Mouse (Mus musculus) hindbrain, postnatal 0 days (tissue): ENCODE data around the gene Dvl3. TPM values are rescaled to one million over a fixed set of nuclear protein-coding genes. Genes with fewer than 3 reads are reported as not detected.

Experiments
- ATAC-seq: fragments of 200-750 bp; cut with Nextera tagmentation; 2 replicates; pipeline ENCODE4 v1.8.0; 2017; ENCODE audit warnings: mild to moderate bottlenecking, moderate TSS enrichment, moderate library complexity
- DNase-seq: peaks from one replicate; pipeline ENCODE4 v3.0.0-alpha.2; 2015; ENCODE audit warnings: low spot score
- H3K27ac ChIP-seq: fragments of 300-500 bp; sonication (generic); 2 replicates; pipeline ENCODE4 v1.5.1; 2014; ENCODE audit warnings: mild to moderate bottlenecking
- H3K27me3 ChIP-seq: fragments of 300-500 bp; sonication (generic); 2 replicates; pipeline ENCODE4 v1.6.1; 2014; ENCODE audit warnings: low read length, mixed read lengths; ENCODE audit not compliant: insufficient read depth
- H3K36me3 ChIP-seq: fragments of 300-500 bp; sonication (generic); 2 replicates; pipeline ENCODE4 v1.6.1; 2014; ENCODE audit warnings: low read length, mixed read lengths; ENCODE audit not compliant: insufficient read depth
- H3K4me1 ChIP-seq: fragments of 300-500 bp; sonication (generic); 2 replicates; pipeline ENCODE4 v1.6.1; 2014; ENCODE audit warnings: antibody characterized with exemption, low read length, mixed read lengths; ENCODE audit not compliant: insufficient read depth
- H3K4me2 ChIP-seq: fragments of 300-500 bp; sonication (generic); 2 replicates; pipeline ENCODE4 v1.6.1; 2014; ENCODE audit warnings: low read depth, mild to moderate bottlenecking, low read length, moderate library complexity, mixed read lengths
- H3K4me3 ChIP-seq: fragments of 300-500 bp; sonication (generic); 2 replicates; pipeline ENCODE4 v1.5.1; 2014; ENCODE audit warnings: low read length
- H3K9ac ChIP-seq: fragments of 300-500 bp; sonication (generic); replicated peaks from 2 replicates; pipeline ENCODE4 v1.6.1; 2014; ENCODE audit warnings: mild to moderate bottlenecking, low read length, moderate library complexity, mixed read lengths
- H3K9me3 ChIP-seq: fragments of 300-500 bp; sonication (generic); 2 replicates; pipeline ENCODE4 v1.6.1; 2016; ENCODE audit warnings: low read length, mixed read lengths
- CTCF ChIP-seq: IDR thresholded peaks from 2 replicates; pipeline ENCODE4 v1.5.1; 2016; ENCODE audit warnings: antibody characterized with exemption, control low read depth, low read depth
- WGBS: fragments of 180-500 bp; shearing (Covaris S2); extraction: QIAGEN DNeasy Blood & Tissue Kit; methylation state at CpG from one replicate; pipeline ENCODE4 v1.1.7; 2014; 5-methylcytosine and 5-hydroxymethylcytosine counted together
- polyA plus RNA-seq: library from polyadenylated mRNA; unstranded; fragments of >200 nt; fragmentation: Nextera tagmentation; extraction: Ambion mirVana; gene quantifications from 2 replicates; pipeline ENCODE4 v1.2.1, GENCODE M21; 2015
- total RNA-seq: library from RNA; depleted of rRNA; stranded (reverse); fragments of >200 nt; gene quantifications from 2 replicates; pipeline ENCODE4 v1.2.3, GENCODE M21; 2014

Gene Dvl3
- total and polyA plus RNA-seq, 2 experiments from 2014 or later, result 25.7 to 44.3 TPM

GRCm38 (mm10) chr16:20493452-20493851 lies 23.3 kb upstream of the Dvl3 start:
- no peaks in the 10 kb centered on the region for H3K27me3 ChIP-seq
- no peak for TF ChIP-seq CTCF
- no peaks in the 10 kb centered on the region for H3K4me1 ChIP-seq
- H3K27ac ChIP-seq, result no peak overlapping the region
- no peak overlapping the region for H3K9ac ChIP-seq
- no peaks in the 10 kb centered on the region for H3K36me3 ChIP-seq
- no peak overlapping the region for H3K4me2 ChIP-seq
- ATAC-seq (no peak), DNase-seq (no peak)
- 92% methylated on average over 2 of the region's 2 CpGs for WGBS
- H3K4me3 ChIP-seq, result no peak overlapping the region
- H3K9me3 ChIP-seq, result no peaks in the 10 kb centered on the region

GRCm38 (mm10) chr16:20496671-20497600 lies 19.8 kb upstream of the Dvl3 start:
- 24% methylated on average over 25 of the region's 25 CpGs for WGBS
- peak; percentile 84 for TF ChIP-seq CTCF
- peak; percentile 38 for ATAC-seq

GRCm38 (mm10) chr16:20497980-20498676 lies 18.7 kb upstream of the Dvl3 start:
- WGBS, result 9% methylated on average over 16 of the region's 16 CpGs
- Histone ChIP-seq H3K4me2 (peak overlapping the region; percentile 76), H3K27me3 (no peaks in the 10 kb centered on the region), H3K9ac (peak overlapping the region; percentile 66; the same call in 1 of the 2 replicates), H3K36me3 (peaks cover 22% of the 10 kb centered on the region), H3K4me1 (no peaks in the 10 kb centered on the region; the same call in 1 of the 2 replicates), H3K9me3 (no peaks in the 10 kb centered on the region), H3K27ac (peak overlapping the region; percentile 80; the same call in 1 of the 2 replicates), H3K4me3 (peak overlapping the region; percentile 72)
- no peak for DNase-seq
- TF ChIP-seq CTCF, result no peak
- no peak; the same call in 1 of the 2 replicates for ATAC-seq

More at GRCm38 (mm10) chr16:20496671-20497600, 19.8 kb upstream of the Dvl3 start:
- no peaks in the 10 kb centered on the region for H3K27me3 ChIP-seq
- peak overlapping the region; percentile 28 for H3K4me3 ChIP-seq
- H3K9ac ChIP-seq, result peak overlapping the region; percentile 4; the same call in 1 of the 2 replicates
- no peak overlapping the region for H3K27ac ChIP-seq
- H3K4me2 ChIP-seq, result peak overlapping the region; percentile 59
- H3K4me1 ChIP-seq, result no peaks in the 10 kb centered on the region; the same call in 1 of the 2 replicates
- H3K9me3 ChIP-seq, result no peaks in the 10 kb centered on the region
- peak; percentile 88 for DNase-seq
- peaks cover 10% of the 10 kb centered on the region for H3K36me3 ChIP-seq

GRCm38 (mm10) chr16:20498677-20499475 lies 17.9 kb upstream of the Dvl3 start, which contains the start of gene Eif2b5:
Gene Eif2b5 (plus strand): TSS chr16:20498817.
- peaks cover 28% of the 10 kb centered on the region for H3K36me3 ChIP-seq
- H3K9ac ChIP-seq, result peak within 1 kb of the TSS; percentile 66
- H3K4me2 ChIP-seq, result peak within 1 kb of the TSS; percentile 76
- under 1% methylated on average over 49 of the region's 49 CpGs for WGBS
- H3K4me1 ChIP-seq, result no peaks in the 10 kb centered on the region; the same call in 1 of the 2 replicates
- no peaks in the 10 kb centered on the region for H3K9me3 ChIP-seq
- ATAC-seq, result peak; percentile 93
- DNase-seq, result peak; percentile 94
- peak within 1 kb of the TSS; percentile 72 for H3K4me3 ChIP-seq
- H3K27me3 ChIP-seq, result no peaks in the 10 kb centered on the region
- H3K27ac ChIP-seq, result peak within 1 kb of the TSS; percentile 80
- TF ChIP-seq CTCF, result 0 out of 2 replicates have a peak, but pooled peaks have one; percentile 3

- no peak for DNase-seq
- ATAC-seq, result no peak
- no peak overlapping the region for H3K4me3 ChIP-seq
These were observed 10.8 kb upstream of the Dvl3 start for GRCm38 (mm10) chr16:20506000-20506399.

GRCm38 (mm10) chr16:20509349-20509748 lies 7.4 kb upstream of the Dvl3 start:
- DNase-seq (peak; percentile 56), ATAC-seq (peak; percentile 46)
- H3K9ac ChIP-seq, result no peak overlapping the region
- peak; percentile 68 for TF ChIP-seq CTCF
- peaks cover 65% of the 10 kb centered on the region for H3K36me3 ChIP-seq
- 79% methylated on average over 3 of the region's 3 CpGs for WGBS
- H3K27ac ChIP-seq, result no peak overlapping the region
- no peak overlapping the region for H3K4me2 ChIP-seq
- H3K27me3 ChIP-seq, result no peaks in the 10 kb centered on the region
- no peaks in the 10 kb centered on the region for H3K9me3 ChIP-seq
- H3K4me1 ChIP-seq, result no peaks in the 10 kb centered on the region
- no peak overlapping the region for H3K4me3 ChIP-seq

More at GRCm38 (mm10) chr16:20506000-20506399, 10.8 kb upstream of the Dvl3 start:
- Histone ChIP-seq H3K9me3 (no peaks in the 10 kb centered on the region), H3K36me3 (peaks cover 88% of the 10 kb centered on the region), H3K27me3 (no peaks in the 10 kb centered on the region), H3K4me1 (no peaks in the 10 kb centered on the region), H3K9ac (no peak overlapping the region), H3K27ac (no peak overlapping the region), H3K4me2 (no peak overlapping the region)
- TF ChIP-seq CTCF, result no peak
- 92% methylated on average over 8 of the region's 8 CpGs for WGBS
